Mouse (Mus musculus) CD8-positive naive resting alpha-beta T cell, adult 2 months (primary cell): ENCODE measurements around the gene Dok5.

Experiments
- DNase-seq, 2 experiments: peaks; one replicate each; pipeline ENCODE4 v3.0.0; 2022; ENCODE audit warnings: low read depth in 2 of 2, low spot score in 2 of 2

Gene Dok5

DNA sequence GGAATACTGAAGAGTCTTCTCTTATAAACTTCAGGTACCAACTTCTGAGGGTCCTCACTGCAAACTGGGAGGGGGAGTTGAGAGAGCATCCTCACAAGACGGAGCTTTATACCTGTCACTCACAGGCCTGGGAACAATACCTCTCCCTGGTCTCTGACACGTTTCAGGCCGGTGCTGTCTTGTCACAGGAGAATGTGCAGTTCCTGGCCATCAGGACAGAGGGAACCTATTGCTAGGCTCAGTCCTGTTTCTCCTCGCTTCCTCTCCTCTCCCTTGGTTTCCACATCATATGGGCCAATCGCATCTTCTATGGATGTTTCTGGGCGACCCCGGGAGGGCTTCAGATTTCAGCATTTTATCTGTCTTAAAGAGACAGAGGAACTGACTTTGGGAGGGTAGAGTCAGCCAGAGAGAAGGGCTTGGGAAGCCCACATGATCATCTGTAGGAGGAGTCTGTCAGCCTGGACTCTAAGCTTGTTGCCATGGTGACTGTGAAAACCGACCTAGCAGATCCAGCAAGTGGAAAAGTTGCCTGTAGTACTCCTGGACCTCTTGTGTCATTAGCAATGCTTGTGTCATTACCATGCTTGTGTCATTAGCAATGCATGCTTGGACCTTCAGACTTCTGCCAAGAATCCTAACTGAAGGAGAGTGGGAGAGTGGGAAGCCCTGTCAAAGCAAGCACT, 59.9 kb downstream of the Dok5 start:
- DNase-seq, result no peak

DNA sequence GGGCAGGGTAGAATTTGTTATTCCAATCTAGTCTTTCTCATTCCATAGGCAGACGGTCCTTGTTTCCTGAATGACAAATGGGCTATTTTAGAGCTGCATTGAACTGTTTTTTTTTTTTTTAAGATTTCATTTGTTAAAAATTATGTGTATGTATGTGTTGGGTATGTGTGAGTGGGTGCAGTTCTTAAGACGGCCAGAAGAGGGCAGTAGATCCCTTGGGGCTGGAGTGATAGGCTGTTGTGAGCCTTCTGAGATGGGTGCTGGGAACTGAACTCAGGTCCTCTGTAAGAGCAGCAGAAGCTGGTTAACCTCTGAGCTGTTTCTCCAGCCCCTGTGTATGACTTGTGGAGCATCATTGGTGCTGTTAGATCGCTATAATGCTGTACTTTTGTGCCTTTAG, 63.6 kb downstream of the Dok5 start:
- no peak for DNase-seq

DNA sequence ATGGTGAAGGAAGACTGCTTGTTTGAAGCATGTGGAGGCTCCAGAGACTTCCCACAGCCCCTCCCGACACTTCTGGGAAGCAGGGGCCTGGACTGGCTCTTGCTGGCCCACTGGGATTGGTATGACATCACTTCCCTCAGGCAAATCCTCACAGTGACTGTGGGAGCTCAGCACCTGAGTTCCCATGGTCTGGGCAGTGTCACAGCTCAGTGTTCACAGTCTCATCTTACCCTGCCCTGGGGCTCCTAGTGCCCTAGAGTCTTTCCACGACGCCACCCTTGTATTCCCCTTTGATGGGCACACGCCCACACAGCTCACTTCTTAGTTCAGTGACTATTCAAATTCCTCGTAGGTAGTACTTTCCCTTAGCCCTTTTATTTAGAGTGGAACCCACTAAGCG, 71.4 kb downstream of the Dok5 start:
- DNase-seq, result no peak

DNA sequence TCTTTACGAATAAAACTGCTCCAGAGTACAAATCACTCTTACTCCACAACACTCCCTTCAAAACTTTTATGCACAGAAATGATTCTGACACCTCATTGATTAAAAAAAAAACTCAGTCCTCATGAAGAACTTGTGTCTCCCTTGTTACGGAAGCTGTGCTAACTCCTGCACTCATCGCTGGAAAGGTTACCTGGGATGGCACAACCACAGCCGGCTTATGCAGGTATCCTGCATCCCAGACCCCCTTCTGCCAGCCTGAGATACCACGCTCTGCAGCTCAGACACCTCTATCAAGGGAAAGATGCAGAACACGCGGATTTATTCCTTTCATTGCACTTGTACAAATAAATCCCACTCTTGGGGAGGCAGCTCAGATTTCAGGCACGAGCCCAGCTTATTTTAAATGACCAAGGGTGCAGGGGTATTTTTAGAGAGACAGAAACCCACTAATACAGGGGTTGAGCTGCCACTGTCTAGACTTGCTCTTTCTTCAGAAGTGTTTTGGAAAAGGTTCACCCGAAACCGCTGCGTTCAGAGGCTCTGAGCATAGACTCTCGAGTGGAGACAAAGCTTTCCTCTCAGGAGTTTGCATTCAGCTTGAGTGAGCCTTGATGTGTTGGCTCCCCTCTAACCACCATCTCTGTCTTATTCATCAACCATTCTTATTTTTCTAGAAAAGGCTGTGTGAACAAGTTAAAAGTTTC, 76.1 kb downstream of the Dok5 start:
- no peak for DNase-seq

DNA sequence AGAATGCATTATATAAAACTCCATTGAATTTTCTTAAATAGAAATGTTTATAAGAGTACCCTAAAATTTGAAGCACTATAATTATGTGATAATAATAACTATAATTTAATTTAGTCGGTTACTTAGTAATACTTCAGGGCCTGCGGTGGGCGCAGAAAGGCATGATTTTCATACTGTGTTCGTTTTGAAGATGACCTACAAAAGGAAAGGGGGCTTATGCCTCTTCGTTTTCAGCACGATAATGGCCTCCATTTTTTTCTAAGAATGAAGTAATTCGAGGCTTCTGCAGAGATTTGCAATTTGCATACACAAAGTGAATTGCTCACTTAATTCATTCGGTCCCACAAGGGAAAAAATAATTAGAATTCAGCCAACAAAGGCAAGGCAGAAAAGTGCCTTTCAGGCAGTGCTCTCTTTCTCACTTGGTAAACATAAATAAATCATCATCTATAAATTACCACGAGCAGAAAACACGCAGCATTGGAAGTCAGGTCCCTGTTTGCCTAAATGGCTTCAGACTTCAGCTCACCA, 76.7 kb downstream of the Dok5 start:
- DNase-seq, result no peak

DNA sequence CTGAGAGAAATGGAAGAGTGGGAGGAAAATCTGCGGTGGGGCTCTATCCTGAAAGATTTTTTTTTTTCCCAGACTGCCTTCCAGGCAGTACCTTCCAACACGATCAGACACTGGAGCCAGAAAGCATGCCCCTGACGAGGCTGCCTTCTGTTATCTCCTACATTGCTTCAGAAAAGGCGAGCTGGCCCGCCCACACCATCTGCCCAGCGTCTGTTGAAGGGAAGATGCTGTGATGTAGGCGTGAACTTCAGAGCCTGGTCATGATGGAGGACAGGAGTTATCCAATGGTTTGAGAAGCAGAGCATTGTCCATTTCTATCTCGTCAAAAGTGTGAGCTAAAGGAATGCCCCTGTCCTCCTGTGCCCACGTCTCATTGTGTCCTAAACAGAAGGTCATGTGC, 79.7 kb downstream of the Dok5 start:
- DNase-seq, result no peak

DNA sequence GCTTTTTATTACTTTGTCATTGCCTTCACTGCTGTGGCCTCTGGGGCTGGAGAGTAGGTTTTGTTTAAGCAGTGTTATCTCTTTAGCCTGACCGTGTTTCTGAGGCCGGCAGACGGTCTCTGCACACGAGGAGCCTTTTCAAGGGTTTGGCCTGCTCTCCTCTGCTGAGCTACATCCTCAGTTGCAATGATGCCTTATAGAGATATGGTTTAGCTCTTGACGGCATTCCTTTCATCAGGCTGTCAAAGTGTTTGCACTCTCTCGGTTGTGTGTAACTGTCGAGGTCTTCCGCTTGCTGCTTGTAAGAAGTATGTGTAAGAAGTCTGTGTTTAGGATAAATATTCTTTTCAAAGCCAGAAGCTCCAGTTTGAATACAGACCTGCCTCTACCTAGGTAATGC, 84.7 kb downstream of the Dok5 start:
- DNase-seq, result no peak

DNA sequence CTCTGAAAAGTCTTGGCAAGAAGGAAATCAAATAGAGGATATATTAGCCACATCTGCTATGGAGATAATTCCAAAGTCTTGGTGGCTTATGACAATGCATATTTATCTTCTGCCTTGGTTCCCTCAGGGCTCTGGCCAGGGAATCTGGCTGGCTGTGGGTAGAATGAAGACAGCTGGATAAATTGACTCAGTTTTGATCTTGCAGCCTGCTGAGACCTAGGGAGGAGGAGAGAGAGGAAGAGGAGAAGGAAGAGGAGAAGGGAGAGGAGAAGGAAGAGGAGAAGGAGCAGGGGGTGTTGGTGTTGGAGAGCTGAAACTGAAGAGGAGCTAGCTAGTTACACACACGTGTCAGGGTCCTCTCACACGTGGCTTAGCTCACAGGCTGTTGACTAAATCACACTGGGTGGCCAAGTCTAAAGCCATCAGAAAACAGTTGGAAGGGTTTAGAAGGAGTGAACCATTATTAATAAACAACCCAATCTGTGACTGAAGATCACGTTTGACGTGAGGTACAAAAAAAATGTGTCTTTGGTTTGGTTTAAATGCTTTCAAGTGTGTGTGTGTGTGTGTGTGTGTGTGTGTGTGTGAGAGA, 85.6 kb downstream of the Dok5 start:
- no peak for DNase-seq

DNA sequence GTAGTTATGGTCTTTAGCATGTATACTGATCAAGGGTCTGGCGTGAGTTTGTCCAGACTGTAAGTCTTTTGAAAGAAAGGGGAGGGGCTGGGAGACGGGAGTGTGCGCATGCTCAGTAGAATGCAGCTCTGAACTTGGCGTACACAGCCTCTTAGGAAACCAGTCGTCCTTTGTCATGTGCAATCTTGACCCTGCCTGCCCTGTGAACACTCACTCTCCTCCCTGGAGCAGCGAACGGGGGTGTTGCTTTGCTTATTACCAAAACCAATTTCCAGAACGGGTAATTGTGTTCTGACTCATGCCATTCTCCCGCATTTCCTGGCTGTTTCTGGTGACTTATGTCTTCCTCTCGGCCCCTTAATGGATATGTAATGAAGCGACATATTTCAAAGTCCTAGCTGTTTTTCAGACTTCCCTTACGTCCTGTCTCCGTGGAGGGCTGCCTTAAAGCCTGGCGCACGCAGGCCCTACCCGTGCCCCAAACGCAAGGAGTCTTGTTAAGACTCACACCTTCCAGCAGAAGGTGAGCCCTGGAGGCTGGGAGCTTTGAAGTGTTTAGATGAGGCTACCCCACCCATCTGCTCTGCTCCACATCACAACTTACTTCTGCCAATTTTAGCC, 95.3 kb downstream of the Dok5 start:
- no peak for DNase-seq

DNA sequence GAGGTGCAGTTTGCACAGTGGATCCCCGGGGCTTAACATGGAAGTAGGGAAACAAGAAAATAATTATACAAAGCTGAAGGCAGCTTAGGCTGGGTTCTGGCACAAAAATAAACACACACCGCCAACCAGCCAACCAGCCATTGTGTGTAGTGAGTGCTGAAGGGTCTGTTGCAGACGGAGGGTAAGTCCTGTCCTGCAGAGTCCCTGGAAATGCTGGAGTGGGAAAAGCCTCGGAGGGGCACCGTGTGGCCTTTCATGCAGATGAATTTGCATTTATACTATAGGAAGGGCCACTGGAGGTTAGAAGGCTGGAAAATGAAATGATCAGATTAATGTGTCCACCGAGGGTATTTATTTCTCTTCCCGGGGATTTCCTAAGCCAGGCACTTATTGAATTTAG, 97.2 kb downstream of the Dok5 start:
- no peak for DNase-seq

DNA sequence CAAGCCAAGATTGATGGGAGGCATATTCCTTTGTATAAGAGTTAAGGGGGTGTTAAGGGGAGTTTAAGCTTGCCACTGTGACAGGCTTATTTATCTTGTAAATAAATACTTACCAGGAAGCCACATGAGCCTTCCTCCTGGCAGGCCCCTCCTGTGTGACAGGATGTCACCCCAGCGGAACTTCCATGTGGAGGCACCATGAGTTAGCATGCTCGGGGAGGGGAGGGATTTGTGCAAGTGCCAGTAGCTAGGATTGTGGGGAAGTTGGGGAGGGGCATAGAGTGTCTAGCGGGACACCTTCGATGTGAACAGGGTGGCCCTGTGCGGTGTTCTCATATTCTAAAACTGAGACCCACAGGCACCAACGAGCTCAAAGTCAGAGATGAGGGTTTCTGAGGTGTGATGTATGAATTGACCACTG, 97.6 kb downstream of the Dok5 start:
- DNase-seq, result no peak

DNA sequence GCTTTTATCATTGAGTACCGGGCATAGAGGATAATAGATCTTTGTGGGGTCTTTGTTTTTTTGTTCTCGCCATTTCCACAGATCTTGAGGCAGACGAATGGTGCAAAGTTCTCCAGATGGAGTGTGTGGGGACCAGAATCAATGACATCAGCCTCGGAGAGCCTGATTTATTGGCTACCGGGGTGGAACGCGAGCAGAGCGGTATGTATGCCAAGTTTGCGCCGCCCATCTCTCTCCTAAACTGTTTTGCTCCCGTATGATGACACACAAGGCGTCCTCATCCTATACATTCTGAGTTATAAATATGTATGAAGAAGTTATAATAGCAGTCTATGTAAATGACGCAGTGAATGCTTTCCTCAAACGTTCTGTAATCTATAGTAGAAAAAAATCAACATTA, 98.4 kb downstream of the Dok5 start:
- DNase-seq, result no peak

DNA sequence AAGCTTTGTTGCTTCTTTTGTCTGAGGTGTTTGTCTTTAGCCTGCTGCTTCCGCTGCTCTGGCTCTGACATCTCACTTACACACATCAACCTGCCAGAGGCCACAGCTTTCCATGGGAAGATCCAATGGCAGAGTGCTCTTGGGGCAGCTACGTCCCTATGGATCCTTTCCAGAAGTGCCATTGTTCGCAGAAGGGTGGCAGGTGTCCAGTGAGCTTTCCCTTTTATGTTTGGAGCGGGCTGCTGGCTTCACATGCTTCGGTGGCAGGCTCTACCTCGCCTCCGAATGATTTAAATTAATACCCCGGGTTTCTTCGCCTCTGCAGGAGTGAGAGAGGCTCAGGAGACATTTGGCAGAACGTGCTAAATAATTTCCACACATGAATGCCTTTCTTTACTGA, 105.3 kb downstream of the Dok5 start:
- DNase-seq, result no peak

DNA sequence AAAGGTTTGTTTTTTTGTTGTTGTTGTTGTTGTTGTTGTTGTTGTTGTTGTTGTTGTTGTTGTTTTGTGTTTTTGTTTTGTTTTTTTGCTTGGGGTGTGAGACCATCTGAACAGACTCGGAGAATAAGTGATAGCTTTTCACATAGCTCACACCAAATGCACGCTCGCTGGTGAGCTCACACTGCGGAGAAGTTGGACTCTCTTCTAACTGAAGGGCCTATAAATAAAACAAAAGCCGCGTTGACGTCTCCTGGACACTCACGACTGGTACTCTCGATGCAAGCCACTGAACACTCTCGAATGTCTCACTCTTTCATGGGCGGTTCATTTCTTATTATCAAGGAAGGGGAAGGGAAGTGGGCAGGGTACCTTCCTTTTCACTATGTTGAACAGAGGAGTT, 105.8 kb downstream of the Dok5 start:
- no peak for DNase-seq

DNA sequence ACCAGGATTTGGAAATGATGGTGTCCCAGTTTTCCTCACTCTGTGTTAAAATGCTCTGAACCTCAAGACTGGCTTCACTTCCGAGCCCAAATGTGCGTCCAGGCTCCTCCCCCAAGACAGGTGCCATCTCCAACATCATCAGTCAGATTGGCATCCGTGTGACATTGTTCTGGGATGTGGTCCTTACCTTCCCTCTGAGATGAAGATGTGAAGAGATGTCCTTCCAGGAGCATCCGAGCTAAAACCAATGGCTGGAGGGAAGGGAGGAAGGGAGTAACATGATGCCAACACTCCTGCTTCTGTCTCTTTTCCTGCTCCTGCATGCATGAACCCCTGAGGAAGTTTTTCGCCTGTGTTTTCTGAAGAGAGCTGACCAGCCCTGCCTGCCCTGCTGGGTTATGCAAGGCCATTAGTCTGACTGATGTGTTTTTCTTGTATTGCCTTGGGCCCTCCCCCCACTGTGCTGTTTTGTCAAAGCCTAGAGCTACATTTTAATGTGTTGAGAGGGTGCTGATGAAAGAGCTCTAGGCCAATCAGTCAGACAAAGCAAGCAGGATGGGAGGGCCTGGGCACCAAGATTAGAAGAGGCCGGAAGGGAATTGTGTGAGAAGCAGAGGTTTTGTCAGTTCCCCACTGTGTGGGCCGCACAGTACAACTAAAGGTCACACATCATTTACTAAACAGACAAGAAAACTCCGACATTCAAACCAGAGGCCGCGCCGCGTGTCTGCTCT, 106.4 kb downstream of the Dok5 start:
- DNase-seq, result no peak

DNA sequence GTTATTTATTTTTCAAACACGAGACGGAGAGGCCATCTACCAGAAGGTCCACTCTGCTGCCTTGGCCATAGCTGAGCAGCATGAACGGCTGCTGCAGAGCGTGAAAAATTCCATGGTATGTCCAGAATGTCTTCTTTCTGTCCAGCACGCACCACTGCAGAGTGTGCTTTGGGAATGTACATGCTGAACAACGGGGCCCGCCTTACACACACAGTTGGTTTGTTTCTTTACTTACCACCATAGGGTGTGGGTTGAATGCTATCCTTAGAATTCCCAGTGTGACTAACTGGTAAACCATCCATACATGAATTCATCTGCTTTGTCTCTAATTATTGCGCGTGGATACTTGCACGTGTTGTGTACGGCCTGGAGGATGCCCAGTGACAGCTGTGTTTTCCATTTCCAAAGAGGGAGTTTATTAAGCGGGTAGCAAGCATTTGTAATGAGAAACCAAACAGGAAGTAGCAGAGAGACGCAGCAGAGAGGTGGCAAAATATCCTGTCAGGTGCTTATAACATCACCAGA, 109.9 kb downstream of the Dok5 start:
- no peak for DNase-seq

DNA sequence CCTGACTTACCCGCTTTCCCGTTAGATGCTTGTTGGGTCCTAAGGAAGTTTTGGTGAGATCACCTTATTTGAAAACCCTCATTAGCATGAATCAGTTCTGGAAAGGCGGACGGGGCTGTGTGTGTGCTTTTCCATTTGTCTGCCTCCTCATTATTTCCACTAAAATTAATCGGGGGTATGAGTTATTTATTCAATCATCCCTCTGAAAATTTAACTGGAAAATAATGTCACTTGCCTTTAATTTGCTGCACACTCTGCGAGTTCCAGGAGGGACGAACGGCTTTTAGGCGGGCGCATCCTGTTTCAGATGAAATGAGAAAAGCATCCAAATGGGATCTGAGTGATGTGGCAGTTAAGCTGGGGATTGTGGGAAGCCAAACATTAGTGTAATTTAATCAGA, 113.9 kb downstream of the Dok5 start:
- DNase-seq, result no peak

DNA sequence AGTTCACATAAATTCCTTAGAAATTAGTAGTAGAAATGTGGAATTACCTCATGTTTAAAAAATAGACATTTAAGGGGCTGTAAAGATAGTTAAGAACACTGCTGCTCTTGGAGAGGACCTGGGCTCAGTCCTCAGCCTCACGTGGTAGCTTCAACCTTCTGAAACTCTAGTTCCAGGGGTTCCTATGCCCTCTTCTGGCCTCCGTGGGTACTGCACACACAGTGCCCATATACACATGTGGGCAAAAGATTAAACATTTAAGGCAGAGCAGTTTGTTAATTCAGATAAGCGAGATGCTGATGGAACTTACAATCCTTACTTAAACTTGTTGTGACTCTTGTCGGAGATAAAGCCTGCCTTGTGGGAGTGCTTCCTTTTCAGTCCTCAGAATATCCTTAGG, 118.5 kb downstream of the Dok5 start:
- no peak for DNase-seq

DNA sequence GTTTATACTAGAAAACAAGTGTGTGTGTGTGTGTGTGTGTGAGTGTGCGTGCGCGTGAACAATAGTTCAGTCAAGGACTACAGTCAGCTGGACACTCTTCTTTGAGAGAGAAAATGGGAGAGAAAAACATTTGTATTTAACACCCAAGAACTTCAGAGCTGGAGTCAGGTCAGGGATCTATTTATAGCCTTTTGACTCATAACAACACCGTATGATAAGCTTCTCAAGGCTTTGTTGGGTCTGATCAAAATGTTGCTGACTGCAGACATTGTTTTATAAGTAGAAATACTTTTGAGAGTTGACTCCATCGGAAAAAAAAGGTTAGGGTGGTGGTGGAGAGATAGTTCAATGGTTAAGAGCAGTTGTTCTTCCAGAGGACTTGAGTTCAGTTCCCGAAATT, 120.7 kb downstream of the Dok5 start:
- no peak for DNase-seq

DNA sequence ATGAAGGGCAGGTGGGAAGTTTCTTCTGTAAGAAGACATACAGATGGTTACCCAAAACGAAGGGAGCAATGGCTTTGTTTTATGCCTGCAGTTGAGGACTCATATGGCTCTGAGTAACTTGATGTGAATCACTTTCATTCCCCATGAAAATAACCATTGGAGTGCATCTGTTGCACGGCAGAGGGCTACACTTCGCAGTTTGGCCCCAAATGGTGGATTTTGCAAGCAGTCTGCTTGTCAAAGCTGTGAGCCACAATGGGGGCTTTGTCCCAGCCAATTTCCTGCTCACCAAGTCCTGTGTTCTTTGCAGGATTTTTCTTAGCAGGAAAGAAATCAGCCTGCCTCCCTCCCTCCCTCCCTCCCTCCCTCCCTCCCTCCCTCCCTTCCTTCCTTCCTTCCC, 123.6 kb downstream of the Dok5 start:
- DNase-seq, result no peak

DNA sequence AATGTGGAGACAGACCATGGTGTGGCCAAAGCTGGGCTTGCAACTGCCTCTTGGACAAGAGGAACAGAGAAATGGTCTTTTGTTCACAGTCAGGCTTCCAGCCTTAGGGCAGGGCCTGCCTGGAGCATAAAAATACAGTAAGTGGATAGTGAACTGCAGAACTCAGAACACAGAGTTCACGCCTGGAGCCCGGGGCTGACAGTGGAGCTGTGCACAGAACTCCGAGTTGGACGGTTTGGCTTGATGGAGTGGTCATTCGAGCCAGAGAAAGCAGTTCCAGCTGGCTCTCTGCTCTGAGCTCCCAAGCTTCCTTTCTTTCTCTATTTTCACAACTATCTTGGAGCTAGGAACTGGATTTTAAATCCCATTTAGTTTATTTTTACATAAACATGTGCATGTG, 124.5 kb downstream of the Dok5 start:
- DNase-seq, result no peak
